Mouse (Mus musculus) NIH3T3 (cell line): ENCODE measurements at regions not wholly inside any gene's neighbourhood (a gene's known extent, or its start where the extent isn't known, plus 50 kb on each side); places are given as distances from the start of the nearest gene placed in this dataset.

Source experiments
- DNase-seq: peaks from one replicate; pipeline ENCODE4 v3.0.0-alpha.2; 2012; ENCODE audit warnings: low read depth

- no peak for DNase-seq
Measured at GRCm38 (mm10) chr11:33061570-33061969, 85.6 kb downstream of the Fgf18 start.

GRCm38 (mm10) chr11:33060352-33060751 lies 86.8 kb downstream of the Fgf18 start:
- DNase-seq = no peak

DNA sequence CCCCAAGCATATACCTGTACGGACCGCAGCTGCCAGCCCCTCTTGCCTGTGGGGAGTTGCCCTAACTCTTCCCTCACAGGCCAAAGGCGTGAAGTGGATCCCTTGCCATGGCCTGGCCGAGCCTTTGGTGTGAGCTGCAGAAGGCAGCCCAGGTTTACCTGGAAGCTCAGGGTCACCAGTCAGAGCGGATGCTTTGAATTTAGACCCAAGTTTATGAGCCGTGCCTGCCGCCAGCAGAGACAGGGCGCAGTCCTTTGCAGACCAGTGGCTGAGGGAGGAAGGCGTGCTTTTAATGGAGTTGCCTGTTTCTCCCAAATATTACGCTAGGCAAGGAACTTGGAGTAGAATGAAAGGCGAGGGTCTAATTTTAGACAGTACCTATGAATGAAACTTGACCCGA lies 97.0 kb downstream of the Fgf18 start:
- no peak for DNase-seq

GRCm38 (mm10) chr11:33039854-33040792 lies 107.1 kb downstream of the Fgf18 start:
- no peak for DNase-seq

GRCm38 (mm10) chr11:33036367-33036766 lies 110.8 kb downstream of the Fgf18 start:
- no peak for DNase-seq

DNA sequence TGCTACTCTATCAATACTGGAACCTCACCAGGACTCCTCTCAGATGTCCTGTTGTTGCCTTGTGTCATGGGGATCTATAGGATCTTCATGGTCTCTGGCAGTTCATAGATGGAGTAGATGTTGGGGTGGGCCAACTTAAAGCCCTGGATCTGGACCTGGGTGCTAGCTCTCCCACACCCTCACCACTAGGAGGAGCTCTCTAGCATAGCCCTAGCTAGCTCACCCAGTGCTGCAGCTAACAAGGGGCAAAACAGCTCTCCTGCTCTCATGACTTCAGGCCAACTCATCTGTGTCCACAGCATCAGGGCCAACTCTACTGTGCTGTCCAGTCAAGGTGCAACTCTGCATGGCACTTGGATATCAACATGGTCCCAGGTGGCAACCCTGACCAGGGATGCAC lies 118.3 kb downstream of the Fgf18 start:
- DNase-seq = peak; percentile 35

DNA sequence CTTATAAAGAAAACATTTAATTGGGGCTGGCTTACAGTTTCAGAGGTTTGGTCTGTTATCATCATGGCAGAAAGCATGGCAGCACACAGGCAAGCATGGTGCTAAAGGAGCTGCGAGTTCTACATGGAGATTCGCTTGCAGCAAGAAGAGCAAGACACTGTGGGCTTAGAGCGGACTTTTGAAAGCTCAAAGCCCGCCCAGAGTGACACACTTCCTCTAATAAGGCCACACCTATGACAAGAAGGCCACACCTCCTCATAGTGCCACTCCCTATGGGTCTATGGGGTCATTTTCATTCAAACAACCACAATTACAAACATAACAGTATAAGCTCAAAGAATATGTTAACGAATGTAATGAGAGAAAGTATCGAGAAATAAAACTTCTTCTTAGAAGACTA lies 120.1 kb downstream of the Fgf18 start:
- DNase-seq = no peak

DNA sequence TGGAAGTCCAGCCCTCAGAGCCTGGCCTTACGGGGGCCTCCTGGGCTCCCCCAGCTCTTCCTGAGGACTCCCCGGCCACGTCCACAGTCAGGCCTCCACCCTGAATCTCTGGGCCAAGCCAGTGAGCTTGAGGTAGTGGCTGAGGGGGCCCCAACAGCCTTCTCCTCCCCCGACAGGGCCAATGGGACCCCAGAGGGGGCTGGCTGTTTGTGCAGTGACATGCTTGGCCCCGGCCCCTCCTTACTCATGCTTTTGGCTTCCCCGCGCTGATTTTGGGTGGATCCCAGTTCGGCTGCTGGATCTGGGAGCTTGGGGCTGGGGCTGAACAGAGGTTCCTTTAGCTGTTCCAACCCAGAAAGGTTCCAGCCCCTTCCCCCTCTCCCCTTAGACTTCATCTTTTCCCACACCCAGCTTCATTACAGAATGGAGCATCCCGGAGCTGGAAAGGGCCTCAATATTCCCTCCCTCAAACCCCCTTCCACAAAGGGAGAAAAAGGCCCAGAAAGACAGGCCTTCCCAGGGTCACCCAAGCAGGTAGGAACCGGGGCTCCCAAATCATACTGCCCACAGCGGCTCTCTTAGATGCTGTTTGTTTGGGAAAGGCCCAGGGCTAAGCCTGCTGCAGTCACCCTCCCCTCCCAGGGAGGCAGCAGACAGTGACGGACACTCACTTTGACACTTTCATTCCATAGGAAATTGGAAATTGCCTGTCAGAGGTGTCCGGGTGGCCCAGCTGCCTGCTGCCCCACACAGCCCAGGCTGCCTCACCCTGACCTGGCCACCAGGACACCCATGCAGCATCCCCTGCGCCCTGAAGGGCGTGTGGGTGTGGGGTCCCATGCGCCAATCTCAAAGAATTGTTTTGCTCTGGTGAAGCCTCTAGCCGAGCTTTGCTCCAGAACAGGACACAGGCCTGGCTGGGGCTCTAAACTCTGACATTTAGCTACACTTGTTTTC lies 133.7 kb downstream of the Fgf18 start:
- DNase-seq = peak; percentile 48

DNA sequence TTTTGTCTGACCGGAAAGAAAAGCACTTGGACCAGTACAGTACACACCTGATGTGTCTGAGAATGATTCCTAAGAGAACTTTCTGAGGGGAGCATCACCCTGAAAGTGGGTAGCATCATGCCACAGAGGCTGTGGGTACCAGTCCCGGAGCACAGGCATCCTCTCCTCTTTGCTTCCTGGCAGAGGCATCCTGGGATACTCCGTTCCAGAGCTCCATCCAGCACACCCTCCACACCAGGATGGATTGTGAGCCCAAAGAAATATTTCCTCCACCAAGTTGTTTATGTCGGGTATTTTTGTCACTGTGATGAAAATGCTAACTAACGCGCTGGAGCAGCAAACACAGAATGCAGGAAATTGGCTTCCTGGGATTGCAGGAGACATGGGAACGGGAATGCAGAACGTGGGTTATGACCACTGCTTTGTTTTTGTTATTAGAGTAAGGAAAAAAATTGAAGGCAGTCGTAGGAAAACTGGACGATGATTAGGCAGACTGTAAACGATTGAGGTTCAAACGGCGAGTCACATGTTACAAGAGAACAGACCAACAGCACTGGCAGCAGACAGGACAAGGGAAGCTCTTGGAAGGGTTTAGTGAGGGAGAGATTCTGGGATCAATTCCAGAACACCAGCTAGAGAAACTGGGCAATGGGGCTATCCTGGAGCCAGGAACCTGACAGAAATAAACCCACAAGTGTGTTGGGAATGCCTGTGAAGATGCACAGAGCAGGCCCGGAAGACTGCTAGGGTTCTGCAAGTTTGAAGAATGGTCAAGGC lies 134.6 kb downstream of the Fgf18 start:
- DNase-seq = peak; percentile 68

DNA sequence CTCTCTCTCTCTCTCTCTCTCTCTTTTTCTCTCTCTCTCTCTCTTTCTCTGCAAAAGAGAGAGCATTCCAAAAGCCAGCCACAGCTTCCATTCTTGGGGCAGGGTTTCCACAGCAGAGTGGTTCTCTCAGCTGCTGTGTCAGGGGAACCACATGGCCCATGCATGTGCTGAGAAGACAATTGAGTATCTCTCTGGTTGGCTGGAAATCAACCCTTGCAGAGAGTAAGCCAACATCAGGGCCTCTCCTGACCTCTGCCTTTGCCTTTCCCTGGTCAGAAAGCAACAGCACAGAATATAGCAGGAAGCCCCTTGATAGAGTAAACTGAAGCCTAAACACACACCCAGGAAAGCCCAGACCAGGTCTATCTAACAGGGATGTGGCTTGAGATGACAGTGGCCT lies 138.6 kb downstream of the Fgf18 start:
- no peak for DNase-seq

DNA sequence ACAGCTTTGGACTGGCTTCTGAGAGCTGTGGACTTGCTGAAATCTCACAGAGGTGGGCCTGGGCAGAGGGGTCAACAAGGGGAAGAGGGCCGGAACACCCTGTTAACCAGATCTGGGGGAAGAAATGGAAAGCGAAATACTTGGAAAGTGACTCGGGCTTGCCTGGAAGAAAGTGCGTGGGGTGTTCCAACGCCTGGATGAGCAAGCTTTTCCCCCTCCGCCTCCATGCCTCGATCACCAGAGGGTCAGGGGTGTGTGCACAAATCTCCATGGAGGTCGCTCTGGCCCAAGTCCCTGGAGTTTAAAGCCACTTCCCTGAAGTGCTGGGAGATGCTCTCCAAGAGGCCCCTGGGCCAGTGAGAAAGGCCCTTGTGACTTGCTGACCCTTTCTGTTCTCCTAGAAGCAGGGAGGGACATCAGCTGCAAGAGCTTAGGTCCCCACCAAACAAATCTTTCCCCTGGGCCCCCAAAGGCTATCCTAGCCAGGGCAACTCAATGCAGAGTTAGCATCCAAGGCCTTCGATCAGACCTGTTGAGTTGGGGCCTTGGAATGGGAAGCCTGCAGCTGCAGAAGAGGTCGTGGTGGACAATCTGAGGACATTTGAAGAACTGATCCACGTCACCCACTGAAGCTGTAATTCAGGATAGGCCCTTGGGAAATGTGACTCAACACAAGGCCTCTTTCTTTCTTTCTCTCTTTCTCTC lies 139.2 kb downstream of the Fgf18 start:
- no peak for DNase-seq

DNA sequence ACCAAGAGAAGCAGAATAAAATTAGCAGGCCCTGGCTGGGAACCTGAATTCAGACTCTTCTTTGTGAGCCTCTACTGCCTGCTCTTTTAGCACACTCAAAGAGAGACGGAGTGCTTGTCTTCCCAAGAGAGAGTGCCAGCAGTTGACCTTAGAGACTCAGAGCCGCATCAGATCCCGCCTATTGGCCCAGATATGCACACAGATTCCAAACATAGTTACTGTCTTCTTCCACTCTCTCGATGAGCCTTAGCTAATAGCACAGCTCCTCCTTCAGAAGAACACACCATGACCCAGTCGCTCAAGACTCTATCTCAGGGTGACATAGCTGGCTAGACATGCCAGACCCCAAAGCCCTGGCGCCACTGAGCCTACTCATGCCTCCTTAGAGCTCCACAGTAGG lies 139.8 kb downstream of the Fgf18 start:
- DNase-seq = no peak

GRCm38 (mm10) chr11:33005183-33005582 lies 142.0 kb downstream of the Fgf18 start:
- DNase-seq = no peak

DNA sequence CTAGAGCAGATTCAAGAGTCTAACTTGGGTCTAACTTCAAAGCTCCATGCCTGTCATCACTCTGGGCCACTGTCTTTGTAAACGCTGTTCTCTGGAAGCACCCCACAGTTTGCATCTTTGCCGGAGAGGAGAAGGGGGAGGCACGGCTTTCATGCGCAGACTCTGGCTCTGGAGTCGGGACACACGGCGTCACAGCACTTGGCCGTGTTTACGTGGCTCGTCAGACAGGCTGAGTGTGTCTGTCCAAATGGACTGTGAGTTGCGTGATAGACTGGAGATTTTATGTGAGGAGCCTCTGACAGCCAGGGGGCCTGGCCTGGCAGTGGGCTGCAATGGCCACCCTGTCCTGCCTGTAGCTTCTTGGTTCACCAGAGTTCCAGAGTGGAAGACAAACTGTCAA lies 142.6 kb downstream of the Fgf18 start:
- DNase-seq = no peak

- DNase-seq = no peak
Measured at GRCm38 (mm10) chr11:32999684-33000255, 147.4 kb downstream of the Fgf18 start.

- peak; percentile 60 for DNase-seq
Measured at GRCm38 (mm10) chr11:32998687-32999605, 148.3 kb downstream of the Fgf18 start.

- no peak for DNase-seq
Measured at GRCm38 (mm10) chr11:32994391-32994790, 152.8 kb downstream of the Fgf18 start.

DNA sequence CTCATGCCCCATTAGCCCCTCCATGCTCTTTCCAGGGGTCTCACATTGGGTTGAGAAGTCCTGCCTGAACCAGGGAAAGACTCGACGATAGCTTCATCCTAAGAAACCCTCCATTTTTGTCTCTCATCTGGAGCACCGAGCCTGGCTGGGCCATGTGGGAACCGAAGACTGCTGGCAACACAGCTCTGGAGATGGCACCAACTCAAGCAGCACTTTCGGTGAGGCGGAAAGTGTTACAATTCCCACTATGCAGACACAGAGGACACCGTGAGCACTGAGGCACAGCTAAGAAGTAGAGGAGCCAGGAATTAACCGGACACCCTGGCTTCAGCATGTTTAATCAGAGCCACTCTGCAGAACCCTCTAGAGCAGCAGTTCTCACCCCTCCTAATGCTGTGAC lies 153.8 kb downstream of the Fgf18 start:
- no peak for DNase-seq

DNA sequence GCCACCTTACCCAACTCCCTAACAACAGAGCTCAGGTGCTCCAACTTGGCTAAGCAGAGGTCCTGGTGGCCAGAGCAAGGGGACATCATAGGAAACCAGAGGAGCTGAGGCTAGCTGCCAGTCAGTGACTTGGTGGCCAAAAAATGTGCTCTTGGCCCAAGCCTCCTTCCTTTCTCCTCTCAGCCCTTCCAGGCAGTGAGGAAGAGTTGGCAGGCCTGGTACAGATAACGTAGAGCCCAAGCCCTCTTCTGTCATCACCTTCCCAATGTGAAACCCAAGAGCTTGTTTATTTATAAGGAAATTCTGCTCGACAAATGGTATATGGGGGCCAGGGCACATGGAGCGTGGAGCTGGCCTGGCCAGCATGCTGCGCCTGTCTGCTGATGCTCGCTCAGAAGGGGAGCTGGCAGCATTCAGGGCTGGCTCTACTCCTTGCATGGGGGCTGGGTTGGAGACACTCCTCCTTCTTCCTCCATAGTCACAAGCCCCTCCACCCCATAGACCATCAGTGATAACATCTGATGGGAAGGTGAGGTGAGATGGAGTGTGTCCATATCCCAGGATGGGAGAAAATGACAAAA lies 156.1 kb downstream of the Fgf18 start:
- peak; percentile 56 for DNase-seq

DNA sequence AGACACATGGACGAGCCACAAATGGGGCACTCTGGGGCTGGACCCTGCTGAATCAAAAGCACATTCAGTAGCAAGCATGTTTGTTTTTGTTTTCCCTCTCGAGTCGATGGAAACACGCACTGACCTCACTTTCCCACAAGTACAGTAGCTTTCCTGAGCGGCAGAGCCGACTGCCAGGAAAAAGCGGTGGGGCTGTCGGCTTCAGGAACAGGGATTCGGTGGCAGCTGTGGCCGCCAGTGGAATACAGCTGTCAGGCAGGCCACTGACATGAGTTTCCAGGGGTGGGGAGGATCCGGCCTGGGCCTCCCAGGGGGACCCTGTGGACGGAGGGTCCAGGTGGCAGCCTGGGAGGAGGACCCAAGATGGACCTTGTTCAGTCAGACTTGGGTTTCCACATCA lies 157.0 kb downstream of the Fgf18 start:
- no peak for DNase-seq
